Comparison of ENCODE assay signal across 8 mouse cellular contexts in the genomic region with DNA sequence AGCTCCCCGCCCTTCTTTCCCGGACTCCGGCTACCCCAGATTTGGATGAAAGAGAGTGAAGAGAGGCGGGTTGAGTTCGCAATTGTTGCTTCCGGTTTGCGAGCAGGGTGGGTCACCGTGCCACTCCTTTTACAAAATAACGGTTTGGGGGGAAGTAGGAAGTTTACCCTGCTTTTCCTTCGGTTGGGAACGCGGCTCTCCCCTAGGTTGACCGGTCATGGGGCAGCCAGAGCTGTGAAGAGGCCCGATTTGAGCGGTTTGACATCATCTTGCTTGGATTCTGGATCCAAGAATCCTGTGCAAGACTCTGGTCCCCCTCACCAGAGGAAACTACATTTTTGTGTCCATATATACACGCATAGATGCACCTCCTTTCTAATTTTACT. TPM values are rescaled to one million over a fixed set of nuclear protein-coding genes. Genes with fewer than 3 reads are reported as not detected.
DNase-seq lines count a peak whose midpoint lies in the region; ATAC-seq and TF ChIP-seq lines count a peak whose summit lies in the region.

No protein-coding gene starts in this region.

- ATAC-seq in heart, embryonic 13.5 days (ENCODE audit: extremely low read depth, insufficient number of reproducible peaks, low FRiP score, low TSS enrichment), result peak; percentile 17; the same call in 1 of the 2 replicates
- ATAC-seq in hindbrain, embryonic 11.5 days (ENCODE audit: low FRiP score), result peak; percentile 61

- no peak for DNase-seq in heart, postnatal 10 days
- no peak for DNase-seq in hindbrain, embryonic 11.5 days (ENCODE audit: low spot score)
- no peak for DNase-seq in midbrain, embryonic 10.5 days (ENCODE audit: low spot score)
- no peak for DNase-seq in adrenal gland, postnatal 36 days
- no peak for DNase-seq in adrenal gland, postnatal 14 days
- no peak for DNase-seq in embryo, embryonic 9.5 days (ENCODE audit: extremely low spot score)

- peaks cover 31% of the 10 kb centered on the region for H3K4me1 ChIP-seq in heart, embryonic 13.5 days
- H3K4me1 ChIP-seq in bone marrow, adult 2 months (ENCODE audit: control insufficient read depth, insufficient read depth, low read length), result peaks cover 1% of the 10 kb centered on the region; the same call in 1 of the 2 replicates
- no peaks in the 10 kb centered on the region for H3K4me1 ChIP-seq in hindbrain, embryonic 11.5 days (replicated peaks; ENCODE audit: control insufficient read depth, insufficient read depth, low read length)
- H3K4me1 ChIP-seq in midbrain, embryonic 10.5 days, result peaks cover 40% of the 10 kb centered on the region

- no peak for TF ChIP-seq POLR2A in bone marrow, adult 2 months (IDR thresholded peaks at IDR 0.05; ENCODE audit: borderline replicate concordance, control insufficient read depth, low read depth, low read length)

- 0 out of 2 replicates have a peak, but pooled peaks cover 3% of the 10 kb centered on the region for H3K27me3 ChIP-seq in heart, embryonic 13.5 days (replicated peaks)
- no peaks in the 10 kb centered on the region for H3K27me3 ChIP-seq in hindbrain, embryonic 11.5 days (ENCODE audit: control insufficient read depth, insufficient read depth, low read length)
- peaks cover 4% of the 10 kb centered on the region; the same call in 1 of the 2 replicates for H3K27me3 ChIP-seq in midbrain, embryonic 10.5 days (ENCODE audit: low read depth, poor library complexity, severe bottlenecking)

- H3K36me3 ChIP-seq in heart, embryonic 13.5 days, result no peaks in the 10 kb centered on the region
- no peaks in the 10 kb centered on the region for H3K36me3 ChIP-seq in hindbrain, embryonic 11.5 days (ENCODE audit: control insufficient read depth, insufficient read depth, low read length)
- H3K36me3 ChIP-seq in midbrain, embryonic 10.5 days, result no peaks in the 10 kb centered on the region

- H3K9me3 ChIP-seq in heart, embryonic 13.5 days, result no peaks in the 10 kb centered on the region
- H3K9me3 ChIP-seq in hindbrain, embryonic 11.5 days (ENCODE audit: control insufficient read depth, low read length), result no peaks in the 10 kb centered on the region
- H3K9me3 ChIP-seq in midbrain, embryonic 10.5 days (replicated peaks), result no peaks in the 10 kb centered on the region

- TF ChIP-seq CTCF in bone marrow, adult 2 months (IDR thresholded peaks at IDR 0.05; ENCODE audit: control insufficient read depth, insufficient read depth, low read length), result no peak

- WGBS in heart, embryonic 13.5 days, result under 1% methylated on average over 16 of the region's 16 CpGs
- WGBS in bone marrow, adult 2 months, result 0% methylated on average over 16 of the region's 16 CpGs
- under 1% methylated on average over 16 of the region's 16 CpGs for WGBS in hindbrain, embryonic 11.5 days
- WGBS in midbrain, embryonic 10.5 days, result under 1% methylated on average over 16 of the region's 16 CpGs

- peak overlapping the region; percentile 70 for H3K27ac ChIP-seq in heart, embryonic 13.5 days (replicated peaks)
- H3K27ac ChIP-seq in bone marrow, adult 2 months (ENCODE audit: control insufficient read depth, insufficient read depth, low read depth, low read length, poor library complexity), result no peak overlapping the region
- H3K27ac ChIP-seq in hindbrain, embryonic 11.5 days (ENCODE audit: low read depth, low read length), result peak overlapping the region; percentile 58
- H3K27ac ChIP-seq in midbrain, embryonic 10.5 days (replicated peaks), result peak overlapping the region; percentile 96

- peak overlapping the region; percentile 92 for H3K4me2 ChIP-seq in heart, embryonic 13.5 days
- peak overlapping the region; percentile 70 for H3K4me2 ChIP-seq in hindbrain, embryonic 11.5 days (replicated peaks; ENCODE audit: low read depth, low read length)

- intact Hi-C loops in heart, postnatal 10 days (cut with DNase I), result loop anchor here (5.0 to 10.0 kb wide), 3 partner anchors 346 to 1581 kb away; no protein-coding TSS in a partner anchor

- H3K4me3 ChIP-seq in heart, embryonic 13.5 days, result peak overlapping the region; percentile 87
- H3K4me3 ChIP-seq in bone marrow, adult 2 months (replicated peaks; ENCODE audit: control insufficient read depth, low read depth, low read length), result peak overlapping the region; percentile 61
- H3K4me3 ChIP-seq in hindbrain, embryonic 11.5 days (ENCODE audit: low read depth, low read length), result peak overlapping the region; percentile 78
- peak overlapping the region; percentile 86 for H3K4me3 ChIP-seq in midbrain, embryonic 10.5 days

- peak overlapping the region; percentile 76 for H3K9ac ChIP-seq in heart, embryonic 13.5 days
- peak overlapping the region; percentile 65 for H3K9ac ChIP-seq in hindbrain, embryonic 11.5 days (ENCODE audit: low read depth, low read length)

RNA-seq across cellular contexts. Expression of a gene that starts 0.4 kb away (rescaled TPM):
- polyA plus RNA-seq in heart, embryonic 13.5 days (2015; fragmentation: Nextera tagmentation; extraction: Ambion mirVana), result 6.0 TPM in 2 replicates
- total RNA-seq in heart, postnatal 10 days (2021), result 10 to 100 TPM; 29.0 to 29.8 TPM
- polyA plus RNA-seq in bone marrow, adult 2 months (2011; ENCODE audit: insufficient read depth, insufficient read length, low replicate concordance, missing spikeins), result 0.63 and 2.1 TPM in 2 replicates
- 11.2 and 13.4 TPM in 2 replicates for polyA plus RNA-seq in hindbrain, embryonic 11.5 days (2014; fragmentation: Nextera tagmentation; extraction: Ambion mirVana)
- 5.8 and 6.6 TPM in 2 replicates for polyA plus RNA-seq in midbrain, embryonic 10.5 days (2016; fragmentation: Nextera tagmentation; extraction: Ambion mirVana)
- 10 to 100 TPM; 23.1 to 26.8 TPM for total RNA-seq in adrenal gland, postnatal 36 days (2021)
- total RNA-seq in adrenal gland, postnatal 14 days (2021), result 21.3 and 24.0 TPM in 2 replicates
